Mouse (Mus musculus) hindbrain, embryonic 11.5 days (tissue): ENCODE data around the gene Zfp217. TPM values are rescaled to one million over a fixed set of nuclear protein-coding genes. Genes with fewer than 3 reads are reported as not detected.
"Not testable (repeated sequence)": the region's sequence is repeated elsewhere in the genome, so short reads cannot be mapped to it uniquely, and the experiment has no call there.

Source experiments
- ATAC-seq: fragments of 200-750 bp; cut with Nextera tagmentation; 2 replicates; pipeline ENCODE4 v1.8.0; 2017; ENCODE audit warnings: mild to moderate bottlenecking, moderate TSS enrichment, moderate library complexity; ENCODE audit not compliant: low FRiP score
- DNase-seq: peaks from one replicate; pipeline ENCODE4 v3.0.0-alpha.2; 2015; ENCODE audit warnings: low spot score
- H3K27ac ChIP-seq: fragments of 300-500 bp; sonication (generic); 2 replicates; pipeline ENCODE4 v1.5.1; 2014; ENCODE audit warnings: mild to moderate bottlenecking, low read depth, low read length
- H3K27me3 ChIP-seq: fragments of 300-500 bp; sonication (generic); 2 replicates; pipeline ENCODE4 v1.6.1; 2014; ENCODE audit warnings: mild to moderate bottlenecking, low read length, moderate library complexity, mixed read lengths; ENCODE audit not compliant: control insufficient read depth, insufficient read depth
- H3K36me3 ChIP-seq: fragments of 300-500 bp; sonication (generic); 2 replicates; pipeline ENCODE4 v1.6.1; 2014; ENCODE audit warnings: mild to moderate bottlenecking, low read length, moderate library complexity, mixed read lengths; ENCODE audit not compliant: control insufficient read depth, insufficient read depth
- H3K4me1 ChIP-seq: fragments of 300-500 bp; sonication (generic); replicated peaks from 2 replicates; pipeline ENCODE4 v1.6.1; 2014; ENCODE audit warnings: low read length, mixed read lengths; ENCODE audit not compliant: control insufficient read depth, insufficient read depth
- H3K4me2 ChIP-seq: fragments of 300-500 bp; sonication (generic); replicated peaks from 2 replicates; pipeline ENCODE4 v1.6.1; 2014; ENCODE audit warnings: mild to moderate bottlenecking, low read depth, low read length
- H3K4me3 ChIP-seq: fragments of 300-500 bp; sonication (generic); 2 replicates; pipeline ENCODE4 v1.5.1; 2014; ENCODE audit warnings: low read depth, low read length
- H3K9ac ChIP-seq: fragments of 300-500 bp; sonication (generic); 2 replicates; pipeline ENCODE4 v1.6.1; 2014; ENCODE audit warnings: low read depth, low read length
- H3K9me3 ChIP-seq: fragments of 300-500 bp; sonication (generic); 2 replicates; pipeline ENCODE4 v1.6.1; 2016; ENCODE audit warnings: low read length; ENCODE audit not compliant: control insufficient read depth
- WGBS: fragments of 180-500 bp; shearing (Covaris S2); extraction: QIAGEN DNeasy Blood & Tissue Kit; methylation state at CpG from one replicate; pipeline ENCODE4 v1.1.7; 2014; 5-methylcytosine and 5-hydroxymethylcytosine counted together
- polyA plus RNA-seq: library from polyadenylated mRNA; unstranded; fragments of >200 nt; fragmentation: Nextera tagmentation; extraction: Ambion mirVana; gene quantifications from 2 replicates; pipeline ENCODE4 v1.2.1, GENCODE M21; 2014

Gene Zfp217
- polyA plus RNA-seq, 1 experiment from 2014 or later: 4.8 TPM

DNA sequence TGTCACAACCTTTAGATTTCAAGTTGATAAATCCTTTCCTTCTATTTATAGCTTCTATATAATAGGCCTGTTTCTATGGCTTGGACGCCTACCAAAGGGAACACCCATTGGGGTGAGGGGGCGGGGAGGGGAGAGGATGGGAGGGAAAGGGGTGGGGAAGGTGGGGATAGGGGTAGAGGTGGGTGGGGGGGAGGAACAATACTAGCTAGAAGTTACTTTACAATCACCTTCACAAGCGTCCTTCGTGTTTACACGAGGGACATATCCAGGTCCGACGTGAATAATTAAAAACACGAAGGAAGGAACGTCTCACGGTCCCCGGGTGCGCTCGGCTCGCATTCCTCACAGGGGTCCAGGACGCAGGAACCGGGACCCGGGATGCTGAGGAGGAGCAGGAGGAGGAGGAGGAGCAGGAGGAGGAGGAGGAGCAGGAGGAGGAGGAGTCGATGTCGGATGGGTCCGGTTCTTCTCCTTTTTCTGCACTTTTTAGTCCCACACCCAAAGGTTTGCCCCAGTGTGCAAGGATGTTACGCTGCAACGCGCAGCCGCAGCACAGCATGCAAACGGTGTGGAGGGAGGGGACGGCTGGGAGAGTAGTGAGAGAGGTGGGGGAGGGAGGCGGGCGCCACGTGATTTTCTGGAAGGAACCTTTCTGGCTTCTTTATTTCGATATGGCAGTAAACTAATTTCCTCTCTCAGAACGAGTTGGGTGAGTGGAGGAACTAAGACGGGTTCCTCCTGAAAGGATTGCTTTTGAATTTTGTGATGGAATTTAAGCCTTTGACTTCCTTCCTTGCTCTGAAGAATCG, 36.5 kb upstream of the Zfp217 start:
- under 1% methylated on average over 33 of the region's 33 CpGs for WGBS
- no peak overlapping the region; the same call in 1 of the 2 replicates for H3K27ac ChIP-seq
- peak overlapping the region; percentile 37 for H3K4me3 ChIP-seq
- peak overlapping the region; percentile 45 for H3K4me2 ChIP-seq
- H3K27me3 ChIP-seq: no peaks in the 10 kb centered on the region
- no peaks in the 10 kb centered on the region for H3K36me3 ChIP-seq
- H3K9me3 ChIP-seq: no peaks in the 10 kb centered on the region
- peak; percentile 87 for ATAC-seq
- peak; percentile 78 for DNase-seq
- H3K9ac ChIP-seq: peak overlapping the region; percentile 42
- no peaks in the 10 kb centered on the region for H3K4me1 ChIP-seq

DNA sequence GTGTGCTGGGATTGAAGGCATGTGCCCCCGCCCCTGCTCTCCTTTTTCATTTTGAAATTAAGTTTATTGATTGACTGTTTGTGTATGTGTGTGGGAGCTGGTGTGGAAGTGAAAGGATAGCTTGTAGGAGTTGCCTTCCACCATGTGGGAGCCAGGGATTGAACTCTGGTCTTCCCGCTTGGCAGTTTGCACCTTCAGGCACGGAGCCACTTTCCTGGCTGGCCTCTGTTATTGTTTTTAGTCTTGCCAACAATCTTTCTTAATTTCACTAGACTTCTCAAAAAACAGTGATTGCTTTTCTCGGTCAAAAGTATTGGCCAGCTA, 35.9 kb upstream of the Zfp217 start:
- Histone ChIP-seq H3K4me3 (no peak overlapping the region), H3K27me3 (no peaks in the 10 kb centered on the region), H3K4me2 (no peak overlapping the region), H3K9ac (no peak overlapping the region), H3K9me3 (no peaks in the 10 kb centered on the region), H3K27ac (no peak overlapping the region), H3K4me1 (no peaks in the 10 kb centered on the region), H3K36me3 (no peaks in the 10 kb centered on the region)
- WGBS: 78% methylated on average over 4 of the region's 4 CpGs
- ATAC-seq (no peak), DNase-seq (no peak)

GRCm38 (mm10) chr2:170181862-170182261, 34.0 kb upstream of the Zfp217 start:
- no peak overlapping the region for H3K27ac ChIP-seq
- no peaks in the 10 kb centered on the region for H3K36me3 ChIP-seq
- no peak overlapping the region for H3K4me3 ChIP-seq
- H3K9me3 ChIP-seq: no peaks in the 10 kb centered on the region
- 76% methylated on average over 6 of the region's 6 CpGs for WGBS
- peaks cover 4% of the 10 kb centered on the region; the same call in 1 of the 2 replicates for H3K4me1 ChIP-seq
- no peak overlapping the region for H3K4me2 ChIP-seq
- H3K9ac ChIP-seq: no peak overlapping the region
- ATAC-seq (no peak), DNase-seq (no peak)
- H3K27me3 ChIP-seq: no peaks in the 10 kb centered on the region

DNA sequence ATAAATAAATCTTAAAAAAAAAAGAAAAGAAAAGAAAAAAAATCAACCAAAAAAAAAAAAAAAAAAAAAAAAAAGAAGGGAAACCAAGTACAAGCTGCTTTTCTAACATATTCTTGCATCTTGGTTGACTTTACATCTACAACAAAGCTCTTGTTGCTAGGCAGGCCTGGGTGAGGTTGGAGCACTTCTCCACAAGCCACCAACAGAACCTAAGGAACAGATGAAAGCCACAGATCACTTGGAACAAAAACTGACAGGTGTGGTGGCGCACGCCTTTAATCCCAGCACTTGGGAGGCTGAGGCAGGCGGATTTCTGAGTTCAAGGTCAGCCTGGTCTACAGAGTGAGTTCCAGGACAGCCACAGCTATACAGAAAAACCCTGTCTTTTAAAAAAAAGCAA, 32.9 kb upstream of the Zfp217 start:
- not testable (repeated sequence) for H3K9ac ChIP-seq, H3K4me3 ChIP-seq, ATAC-seq, H3K4me1 ChIP-seq, DNase-seq, H3K27ac ChIP-seq, H3K27me3 ChIP-seq, H3K36me3 ChIP-seq, H3K9me3 ChIP-seq, H3K4me2 ChIP-seq
- WGBS: 91% methylated on average over 3 of the region's 3 CpGs

- Histone ChIP-seq H3K4me3 (no peak overlapping the region), H3K4me1 (peaks cover 4% of the 10 kb centered on the region; the same call in 1 of the 2 replicates), H3K27ac (no peak overlapping the region), H3K4me2 (no peak overlapping the region), H3K27me3 (no peaks in the 10 kb centered on the region), H3K9ac (no peak overlapping the region), H3K9me3 (no peaks in the 10 kb centered on the region), H3K36me3 (no peaks in the 10 kb centered on the region)
- DNase-seq (no peak), ATAC-seq (no peak)
- WGBS: 94% methylated on average over 5 of the region's 5 CpGs
Observed at GRCm38 (mm10) chr2:170179317-170179716, 31.4 kb upstream of the Zfp217 start.

DNA sequence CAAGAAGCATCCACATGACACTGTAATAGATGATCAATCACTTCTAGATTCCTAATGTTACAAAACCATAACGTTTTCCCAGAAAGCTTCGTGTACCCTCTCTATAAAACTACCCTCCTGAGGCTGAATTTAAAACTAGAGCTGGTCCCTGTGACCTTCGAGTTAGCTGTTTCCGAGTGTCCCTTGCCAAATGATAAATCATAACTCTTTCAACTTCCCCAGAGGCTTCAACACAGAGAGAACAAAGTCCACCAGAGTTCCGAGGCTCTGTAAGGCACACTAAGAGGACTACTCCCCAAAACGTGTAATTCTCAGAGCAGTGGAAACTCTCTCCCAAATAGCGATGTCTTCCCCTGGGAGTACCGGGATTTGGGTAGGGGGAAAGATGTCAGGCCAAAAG, 29.4 kb upstream of the Zfp217 start:
- Histone ChIP-seq H3K4me1 (peaks cover 4% of the 10 kb centered on the region; the same call in 1 of the 2 replicates), H3K27ac (no peak overlapping the region), H3K27me3 (no peaks in the 10 kb centered on the region), H3K9ac (no peak overlapping the region), H3K9me3 (no peaks in the 10 kb centered on the region), H3K4me2 (no peak overlapping the region), H3K36me3 (no peaks in the 10 kb centered on the region), H3K4me3 (no peak overlapping the region)
- 37% methylated on average over 8 of the region's 8 CpGs for WGBS
- DNase-seq (peak; percentile 23), ATAC-seq (no peak)

DNA sequence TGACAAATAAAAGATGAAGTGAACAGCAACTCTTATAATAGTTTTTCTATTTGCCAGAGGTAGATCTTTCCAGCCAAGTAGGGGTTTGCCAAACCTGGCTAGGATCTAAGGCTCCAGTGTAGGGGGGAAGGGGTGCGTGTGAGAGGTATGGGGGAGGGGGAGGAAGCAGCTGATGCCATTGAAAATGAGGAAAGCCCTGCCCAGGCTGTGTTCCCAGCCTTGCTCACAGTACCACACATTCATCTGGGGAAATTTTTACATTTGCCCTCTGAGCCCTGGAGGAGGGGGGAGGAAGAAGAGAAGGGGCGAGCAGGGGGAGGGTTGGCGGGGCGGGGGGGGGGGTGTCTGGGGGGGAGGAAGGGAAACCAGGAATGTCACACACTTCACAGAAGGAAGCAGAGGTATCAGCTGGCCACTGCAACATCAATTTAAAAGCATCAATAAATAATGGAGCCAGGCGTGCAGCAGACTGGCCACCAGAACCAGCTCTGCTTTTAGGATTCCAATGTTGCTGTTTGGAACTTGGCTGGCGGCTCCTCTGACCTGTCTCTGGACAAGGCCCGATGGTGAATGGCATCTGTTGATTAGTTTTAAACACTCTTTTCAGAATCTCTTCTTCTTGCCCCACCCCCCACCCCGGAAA, 28.5 kb upstream of the Zfp217 start:
- peak; percentile 45 for DNase-seq
- Histone ChIP-seq H3K27ac (0 out of 2 replicates have a peak overlapping the region, but pooled peaks have one; percentile 9), H3K9ac (no peak overlapping the region), H3K4me1 (peaks cover 4% of the 10 kb centered on the region; the same call in 1 of the 2 replicates), H3K36me3 (no peaks in the 10 kb centered on the region), H3K4me3 (no peak overlapping the region), H3K9me3 (no peaks in the 10 kb centered on the region), H3K4me2 (no peak overlapping the region), H3K27me3 (no peaks in the 10 kb centered on the region)
- peak; percentile 76 for ATAC-seq
- WGBS: 24% methylated on average over 7 of the region's 8 CpGs

GRCm38 (mm10) chr2:170175661-170176150, 27.8 kb upstream of the Zfp217 start:
- Histone ChIP-seq H3K4me1 (peaks cover 4% of the 10 kb centered on the region; the same call in 1 of the 2 replicates), H3K4me2 (no peak overlapping the region), H3K9me3 (no peaks in the 10 kb centered on the region), H3K27me3 (no peaks in the 10 kb centered on the region), H3K9ac (no peak overlapping the region), H3K4me3 (no peak overlapping the region), H3K36me3 (no peaks in the 10 kb centered on the region), H3K27ac (peak overlapping the region; percentile 37; the same call in 1 of the 2 replicates)
- ATAC-seq: no peak
- no peak for DNase-seq
- 73% methylated on average over 7 of the region's 7 CpGs for WGBS
